Mouse (Mus musculus) heart, embryonic 11.5 days (tissue): ENCODE data around the gene Prtg. TPM values are rescaled to one million over a fixed set of nuclear protein-coding genes. Genes with fewer than 3 reads are reported as not detected.

ENCODE experiments used
- ATAC-seq: fragments of 200-750 bp; cut with Nextera tagmentation; replicated peaks from 2 replicates; pipeline ENCODE4 v1.8.0; 2017; ENCODE audit warnings: moderate library complexity; ENCODE audit not compliant: insufficient number of reproducible peaks, low FRiP score, low TSS enrichment
- H3K27ac ChIP-seq: fragments of 300-500 bp; sonication (generic); 2 replicates; pipeline ENCODE4 v1.5.1; 2014; ENCODE audit warnings: mild to moderate bottlenecking, low read depth, low read length
- H3K27me3 ChIP-seq: fragments of 300-500 bp; sonication (generic); 2 replicates; pipeline ENCODE4 v1.6.1; 2014; ENCODE audit warnings: mild to moderate bottlenecking, low read length, mixed read lengths; ENCODE audit not compliant: control insufficient read depth, insufficient read depth
- H3K36me3 ChIP-seq: fragments of 300-500 bp; sonication (generic); 2 replicates; pipeline ENCODE4 v1.6.1; 2014; ENCODE audit warnings: mild to moderate bottlenecking, low read length, moderate library complexity, mixed read lengths; ENCODE audit not compliant: control insufficient read depth, insufficient read depth
- H3K4me1 ChIP-seq: fragments of 300-500 bp; sonication (generic); 2 replicates; pipeline ENCODE4 v1.6.1; 2014; ENCODE audit warnings: low read length; ENCODE audit not compliant: control insufficient read depth, insufficient read depth
- H3K4me2 ChIP-seq: fragments of 300-500 bp; sonication (generic); 2 replicates; pipeline ENCODE4 v1.6.1; 2014; ENCODE audit warnings: mild to moderate bottlenecking, moderate library complexity
- H3K4me3 ChIP-seq: fragments of 300-500 bp; sonication (generic); 2 replicates; pipeline ENCODE4 v1.5.1; 2014; ENCODE audit warnings: low read depth, low read length
- H3K9ac ChIP-seq: fragments of 300-500 bp; sonication (generic); 2 replicates; pipeline ENCODE4 v1.6.1; 2014; ENCODE audit warnings: mild to moderate bottlenecking, low read depth, low read length, moderate library complexity
- H3K9me3 ChIP-seq: fragments of 300-500 bp; sonication (generic); replicated peaks from 2 replicates; pipeline ENCODE4 v1.6.1; 2016; ENCODE audit warnings: low read length; ENCODE audit not compliant: control insufficient read depth
- WGBS: fragments of 180-500 bp; shearing (Covaris S2); extraction: QIAGEN DNeasy Blood & Tissue Kit; methylation state at CpG from one replicate; pipeline ENCODE4 v1.1.7; 2014; ENCODE audit not compliant: insufficient replicate concordance; 5-methylcytosine and 5-hydroxymethylcytosine counted together
- polyA plus RNA-seq: library from polyadenylated mRNA; unstranded; fragments of >200 nt; fragmentation: Nextera tagmentation; extraction: Ambion mirVana; gene quantifications from 2 replicates; pipeline ENCODE4 v1.2.1, GENCODE M21; 2014

Prtg gene
- polyA plus RNA-seq, 1 experiment from 2014 or later, result 3.2 TPM

- no peak for ATAC-seq
Measured at GRCm38 (mm10) chr9:72837598-72838160, 31.0 kb downstream of the Prtg start.

GRCm38 (mm10) chr9:72838256-72838655, 31.6 kb downstream of the Prtg start:
- no peak overlapping the region for H3K4me3 ChIP-seq
- no peaks in the 10 kb centered on the region for H3K9me3 ChIP-seq
- peaks cover 31% of the 10 kb centered on the region for H3K4me1 ChIP-seq
- ATAC-seq, result no peak
- no peak overlapping the region for H3K27ac ChIP-seq
- no peak overlapping the region for H3K9ac ChIP-seq
- no peak overlapping the region for H3K4me2 ChIP-seq
- peaks cover 4% of the 10 kb centered on the region; the same call in 1 of the 2 replicates for H3K36me3 ChIP-seq
- H3K27me3 ChIP-seq, result no peaks in the 10 kb centered on the region
- 80% methylated on average over 3 of the region's 3 CpGs for WGBS

More at GRCm38 (mm10) chr9:72837598-72838160, 31.0 kb downstream of the Prtg start:
- no peak overlapping the region for H3K9ac ChIP-seq
- WGBS, result 67% methylated on average over 6 of the region's 6 CpGs
- no peaks in the 10 kb centered on the region for H3K27me3 ChIP-seq
- H3K27ac ChIP-seq, result no peak overlapping the region
- no peak overlapping the region for H3K4me2 ChIP-seq
- peaks cover 1% of the 10 kb centered on the region; the same call in 1 of the 2 replicates for H3K36me3 ChIP-seq
- no peaks in the 10 kb centered on the region for H3K9me3 ChIP-seq
- H3K4me3 ChIP-seq, result no peak overlapping the region
- H3K4me1 ChIP-seq, result peaks cover 33% of the 10 kb centered on the region

- Histone ChIP-seq H3K4me2 (no peak overlapping the region), H3K4me3 (no peak overlapping the region), H3K36me3 (peaks cover 5% of the 10 kb centered on the region), H3K27me3 (no peaks in the 10 kb centered on the region), H3K9me3 (no peaks in the 10 kb centered on the region), H3K4me1 (peaks cover 22% of the 10 kb centered on the region), H3K9ac (no peak overlapping the region), H3K27ac (no peak overlapping the region)
- WGBS, result 86% methylated on average over 15 of the region's 15 CpGs
- ATAC-seq, result no peak
Measured at GRCm38 (mm10) chr9:72839346-72839990, 32.8 kb downstream of the Prtg start.

GRCm38 (mm10) chr9:72844496-72844895, 37.8 kb downstream of the Prtg start:
- H3K4me2 ChIP-seq, result no peak overlapping the region
- no peaks in the 10 kb centered on the region for H3K4me1 ChIP-seq
- no peak overlapping the region for H3K9ac ChIP-seq
- H3K27me3 ChIP-seq, result no peaks in the 10 kb centered on the region
- ATAC-seq, result no peak
- H3K27ac ChIP-seq, result no peak overlapping the region
- H3K9me3 ChIP-seq, result no peaks in the 10 kb centered on the region
- 91% methylated on average over 5 of the region's 5 CpGs for WGBS
- H3K36me3 ChIP-seq, result peaks cover 28% of the 10 kb centered on the region
- no peak overlapping the region for H3K4me3 ChIP-seq

- Histone ChIP-seq H3K4me2 (no peak overlapping the region), H3K36me3 (peaks cover 28% of the 10 kb centered on the region), H3K27ac (no peak overlapping the region), H3K4me1 (no peaks in the 10 kb centered on the region), H3K9ac (no peak overlapping the region), H3K4me3 (no peak overlapping the region), H3K27me3 (no peaks in the 10 kb centered on the region), H3K9me3 (no peaks in the 10 kb centered on the region)
- no peak for ATAC-seq
- WGBS, result 77% methylated on average over 4 of the region's 4 CpGs
Measured at GRCm38 (mm10) chr9:72846160-72846559, 39.5 kb downstream of the Prtg start.

GRCm38 (mm10) chr9:72851541-72851940, 44.9 kb downstream of the Prtg start:
- H3K4me1 ChIP-seq, result no peaks in the 10 kb centered on the region
- H3K27me3 ChIP-seq, result no peaks in the 10 kb centered on the region
- H3K4me3 ChIP-seq, result no peak overlapping the region
- peaks cover 18% of the 10 kb centered on the region for H3K36me3 ChIP-seq
- 85% methylated on average over 10 of the region's 10 CpGs for WGBS
- no peak overlapping the region for H3K27ac ChIP-seq
- H3K4me2 ChIP-seq, result no peak overlapping the region
- no peak for ATAC-seq
- H3K9me3 ChIP-seq, result no peaks in the 10 kb centered on the region
- no peak overlapping the region for H3K9ac ChIP-seq

- ATAC-seq, result no peak
- WGBS, result 77% methylated on average over 5 of the region's 5 CpGs
- no peak overlapping the region for H3K4me2 ChIP-seq
- H3K9ac ChIP-seq, result no peak overlapping the region
- peaks cover 18% of the 10 kb centered on the region for H3K36me3 ChIP-seq
- H3K9me3 ChIP-seq, result no peaks in the 10 kb centered on the region
- H3K4me3 ChIP-seq, result no peak overlapping the region
- H3K27me3 ChIP-seq, result no peaks in the 10 kb centered on the region
- H3K4me1 ChIP-seq, result no peaks in the 10 kb centered on the region
- no peak overlapping the region for H3K27ac ChIP-seq
Measured at GRCm38 (mm10) chr9:72851979-72852378, 45.3 kb downstream of the Prtg start.

GRCm38 (mm10) chr9:72853681-72854190, 47.1 kb downstream of the Prtg start:
- no peak overlapping the region for H3K4me2 ChIP-seq
- WGBS, result 65% methylated on average over 13 of the region's 13 CpGs
- ATAC-seq, result no peak
- peaks cover 11% of the 10 kb centered on the region for H3K36me3 ChIP-seq
- no peaks in the 10 kb centered on the region for H3K27me3 ChIP-seq
- no peaks in the 10 kb centered on the region for H3K9me3 ChIP-seq
- no peak overlapping the region for H3K4me3 ChIP-seq
- no peak overlapping the region for H3K9ac ChIP-seq
- no peaks in the 10 kb centered on the region for H3K4me1 ChIP-seq
- H3K27ac ChIP-seq, result no peak overlapping the region

- Histone ChIP-seq H3K27ac (no peak overlapping the region), H3K4me2 (no peak overlapping the region), H3K4me1 (no peaks in the 10 kb centered on the region), H3K4me3 (no peak overlapping the region), H3K36me3 (peaks cover 8% of the 10 kb centered on the region; the same call in 1 of the 2 replicates), H3K9me3 (no peaks in the 10 kb centered on the region), H3K27me3 (no peaks in the 10 kb centered on the region), H3K9ac (no peak overlapping the region)
- 88% methylated on average over 24 of the region's 24 CpGs for WGBS
- no peak for ATAC-seq
Measured at GRCm38 (mm10) chr9:72856721-72857120, 50.0 kb downstream of the Prtg start.
